Mouse (Mus musculus) kidney, adult 2 months (tissue): ENCODE results near the gene Spc24.

Experiments used
- CTCF ChIP-seq: fragments of 200-500 bp; conservative IDR thresholded peaks from 2 replicates; pipeline ENCODE4 v1.5.1; 2011; ENCODE audit warnings: low read depth, mild to moderate bottlenecking, control low read depth, low read length, moderate library complexity, mixed read lengths; ENCODE audit not compliant: insufficient read depth, insufficient read length
- POLR2A ChIP-seq: fragments of 200-500 bp; IDR thresholded peaks from one replicate; pipeline ENCODE4 v1.6.1; 2011; ENCODE audit warnings: low read depth, low read length, control low read depth

DNA sequence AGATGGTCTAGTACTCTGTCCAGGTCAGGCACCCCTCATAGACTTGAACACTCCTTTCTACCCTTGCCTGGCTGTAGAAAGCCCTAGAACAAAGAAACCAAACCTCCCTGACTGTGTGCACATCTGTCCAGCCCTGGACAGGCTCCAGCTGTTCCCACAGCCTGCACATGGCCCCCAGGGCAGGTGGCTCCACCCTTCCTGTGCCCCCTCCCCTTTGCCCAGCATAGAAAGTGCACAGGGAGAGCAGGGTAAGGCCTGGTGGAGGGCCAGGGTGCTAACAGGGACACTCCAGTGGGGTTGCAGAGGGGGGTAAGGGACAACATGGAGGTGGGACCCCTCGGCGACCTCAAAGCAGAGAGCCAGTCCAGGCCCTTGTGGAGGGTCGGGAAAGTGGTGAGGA, 36.2 kb upstream of the Spc24 start:
- TF ChIP-seq POLR2A: no peak
- TF ChIP-seq CTCF: no peak
